Comparison of ENCODE assay signal across 9 mouse cellular contexts in genomic region chr9:65390752-65391612, GRCm38 (mm10). TPM values are rescaled to one million over a fixed set of nuclear protein-coding genes. Genes with fewer than 3 reads are reported as not detected.
DNase-seq lines count a peak whose midpoint lies in the region; ATAC-seq and TF ChIP-seq lines count a peak whose summit lies in the region.
"Had no signal": no experiment of that assay in that cellular context is flagged by ENCODE, and none has a peak within 500 bp of the region (broad histone marks: within the 10 kb centered on the region; RNA-seq: fewer than 3 reads in every experiment).

No protein-coding gene starts in this region.

- H3K79me2 ChIP-seq in heart, adult 2 months (replicated peaks; ENCODE audit: control insufficient read depth, insufficient read depth, low read length) = no peaks in the 10 kb centered on the region

- intact Hi-C loops in heart, adult 2 months (cut with DNase I) = no loop called here

- H3K4me3 ChIP-seq in heart, adult 2 months = peak overlapping the region; percentile 50
- H3K4me3 ChIP-seq in forebrain, embryonic 16.5 days (replicated peaks; ENCODE audit: low read length) = peak overlapping the region; percentile 40
- peak overlapping the region; percentile 35 for H3K4me3 ChIP-seq in neural tube, embryonic 14.5 days (ENCODE audit: low read depth, low read length)

- H3K27me3 ChIP-seq in heart, adult 2 months (ENCODE audit: control insufficient read depth, insufficient read depth, low read length) = peaks cover 3% of the 10 kb centered on the region; the same call in 1 of the 2 replicates
- peaks cover 28% of the 10 kb centered on the region for H3K27me3 ChIP-seq in forebrain, embryonic 16.5 days (replicated peaks; ENCODE audit: control insufficient read depth, insufficient read depth, low read length)
- peaks cover 23% of the 10 kb centered on the region for H3K27me3 ChIP-seq in neural tube, embryonic 14.5 days (ENCODE audit: control insufficient read depth, insufficient read depth, low read length)

- no peak for TF ChIP-seq CTCF in heart, adult 2 months (IDR thresholded peaks at IDR 0.05)

- no peak for TF ChIP-seq POLR2A in heart, adult 2 months (IDR thresholded peaks at IDR 0.05; ENCODE audit: insufficient read depth, low read depth, low read length)

- H3K27ac ChIP-seq in heart, adult 2 months = peak overlapping the region; percentile 74
- no peak overlapping the region for H3K27ac ChIP-seq in forebrain, embryonic 16.5 days (ENCODE audit: low read length)
- H3K27ac ChIP-seq in neural tube, embryonic 14.5 days (ENCODE audit: low read depth, low read length) = no peak overlapping the region

- peak; percentile 59 for ATAC-seq in forebrain, embryonic 16.5 days
- peak; percentile 65; the same call in 1 of the 2 replicates for ATAC-seq in neural tube, embryonic 14.5 days (ENCODE audit: low read depth)
- ATAC-seq in megakaryocyte-erythroid progenitor cell, adult 5-6 weeks (replicated peaks; ENCODE audit: low FRiP score, low TSS enrichment, poor library complexity, severe bottlenecking) = no peak

- TF ChIP-seq EP300 in heart, adult 2 months (IDR thresholded peaks at IDR 0.05; ENCODE audit: insufficient read depth, low read depth, low read length) = no peak

- peak overlapping the region; percentile 82 for H3K9ac ChIP-seq in heart, adult 2 months (ENCODE audit: low read depth, low read length)
- H3K9ac ChIP-seq in forebrain, embryonic 16.5 days (replicated peaks; ENCODE audit: low read depth, low read length) = peak overlapping the region; percentile 47
- H3K9ac ChIP-seq in neural tube, embryonic 14.5 days (replicated peaks; ENCODE audit: low read depth, low read length) = peak overlapping the region; percentile 8; the same call in 1 of the 2 replicates

- WGBS in heart, adult 2 months = 14% methylated on average over 96 of the region's 96 CpGs
- 19% methylated on average over 90 of the region's 96 CpGs for WGBS in forebrain, embryonic 16.5 days
- 17% methylated on average over 91 of the region's 96 CpGs for WGBS in neural tube, embryonic 14.5 days

- H3K4me2 ChIP-seq in forebrain, embryonic 16.5 days (ENCODE audit: low read length) = peak overlapping the region; percentile 55
- peak overlapping the region; percentile 45 for H3K4me2 ChIP-seq in neural tube, embryonic 14.5 days (ENCODE audit: low read depth, low read length)

- H3K4me1 ChIP-seq in heart, adult 2 months (ENCODE audit: control insufficient read depth, insufficient read depth, low read length) = peaks cover 11% of the 10 kb centered on the region
- H3K4me1 ChIP-seq in forebrain, embryonic 16.5 days (replicated peaks; ENCODE audit: control insufficient read depth, insufficient read depth, low read length) = peaks cover 7% of the 10 kb centered on the region
- no peaks in the 10 kb centered on the region for H3K4me1 ChIP-seq in neural tube, embryonic 14.5 days (ENCODE audit: control insufficient read depth, insufficient read depth, low read length)

- no peaks in the 10 kb centered on the region for H3K9me3 ChIP-seq in forebrain, embryonic 16.5 days (ENCODE audit: control insufficient read depth, low read length)
- H3K9me3 ChIP-seq in neural tube, embryonic 14.5 days (ENCODE audit: control insufficient read depth, low read length) = no peaks in the 10 kb centered on the region

- H3K36me3 ChIP-seq in heart, adult 2 months (ENCODE audit: control insufficient read depth, insufficient read depth, low read length) = no peaks in the 10 kb centered on the region
- no peaks in the 10 kb centered on the region for H3K36me3 ChIP-seq in forebrain, embryonic 16.5 days (ENCODE audit: control insufficient read depth, insufficient read depth)
- no peaks in the 10 kb centered on the region for H3K36me3 ChIP-seq in neural tube, embryonic 14.5 days (ENCODE audit: control insufficient read depth, insufficient read depth, low read length)
- H3K36me3 ChIP-seq: G1E had no signal

- peak in 1 of 2 experiments; percentile 57 for DNase-seq in heart, adult 2 months
- DNase-seq in heart, adult 18-20 months = no peak
- DNase-seq in Muller cell, postnatal 12 days (ENCODE audit: inconsistent ontology term) = peak; percentile 19
- peak; percentile 53 to 65 for DNase-seq in kidney, postnatal 4 days
- DNase-seq in layer of hippocampus, adult 18-20 months (ENCODE audit: low spot score in 2 of 2) = no peak

RNA-seq across cellular contexts. Expression of gene Kbtbd13, which starts 0.5 kb away (rescaled TPM):
- 1 to 10 TPM; 2.1 to 2.6 TPM for total RNA-seq in heart, adult 2 months (2021)
- polyA plus RNA-seq in heart, adult 2 months (2012; rRNA removed) = 2.4 and 4.0 TPM in 2 replicates
- 1 to 10 TPM; 1.5 to 1.6 TPM for total RNA-seq in heart, adult 18-20 months (2021)
- polyA plus RNA-seq in forebrain, embryonic 16.5 days (2015; fragmentation: Nextera tagmentation; extraction: Ambion mirVana) = 0.81 and 1.2 TPM in 2 replicates
- polyA plus RNA-seq in neural tube, embryonic 14.5 days (2014; fragmentation: Nextera tagmentation; extraction: Ambion mirVana) = 0.31 and 0.63 TPM in 2 replicates
- total RNA-seq in layer of hippocampus, adult 18-20 months (2021) = under 1 TPM; 0.25 TPM
- total RNA-seq in megakaryocyte-erythroid progenitor cell, adult 5-6 weeks (2014; fragmentation: Nextera tagmentation) = not detected in 2 replicates
- not detected in 2 replicates for total RNA-seq in megakaryocyte-erythroid progenitor cell, adult 5-6 weeks (2017)
- total RNA-seq: G1E had no signal
- polyA plus RNA-seq: G1E had no signal

RNA-seq across cellular contexts. Expression of gene Rasl12, which starts 7.3 kb away (rescaled TPM):
- 1 to 10 TPM; 7.2 to 8.3 TPM for total RNA-seq in heart, adult 2 months (2021)
- 19.8 and 20.5 TPM in 2 replicates for polyA plus RNA-seq in heart, adult 2 months (2012; rRNA removed)
- 1 to 10 TPM; 5.6 to 6.4 TPM for total RNA-seq in heart, adult 18-20 months (2021)
- polyA plus RNA-seq in forebrain, embryonic 16.5 days (2015; fragmentation: Nextera tagmentation; extraction: Ambion mirVana) = 6.7 and 6.8 TPM in 2 replicates
- 5.6 and 8.2 TPM in 2 replicates for polyA plus RNA-seq in neural tube, embryonic 14.5 days (2014; fragmentation: Nextera tagmentation; extraction: Ambion mirVana)
- total RNA-seq in layer of hippocampus, adult 18-20 months (2021) = 1 to 10 TPM; 2.4 to 2.8 TPM
- not detected in 2 replicates for total RNA-seq in megakaryocyte-erythroid progenitor cell, adult 5-6 weeks (2014; fragmentation: Nextera tagmentation)
- 0.46 TPM in 1 of 2 replicates, not detected in the other for total RNA-seq in megakaryocyte-erythroid progenitor cell, adult 5-6 weeks (2017)
- polyA plus RNA-seq: G1E had no signal

RNA-seq across cellular contexts. Expression of gene Ubap1l, which starts 30.1 kb away (rescaled TPM):
- total RNA-seq in heart, adult 2 months (2021) = under 1 TPM in 1 of 2 experiments, not detected in 1; 0.18 TPM
- polyA plus RNA-seq in heart, adult 2 months (2012; rRNA removed) = 0.15 and 0.18 TPM in 2 replicates
- total RNA-seq in heart, adult 18-20 months (2021) = not detected
- polyA plus RNA-seq in forebrain, embryonic 16.5 days (2015; fragmentation: Nextera tagmentation; extraction: Ambion mirVana) = 0.31 and 0.98 TPM in 2 replicates
- polyA plus RNA-seq in neural tube, embryonic 14.5 days (2014; fragmentation: Nextera tagmentation; extraction: Ambion mirVana) = 3.7 and 7.2 TPM in 2 replicates
- total RNA-seq in layer of hippocampus, adult 18-20 months (2021) = 1 to 10 TPM; 3.2 to 3.6 TPM
- not detected in 2 replicates for total RNA-seq in megakaryocyte-erythroid progenitor cell, adult 5-6 weeks (2014; fragmentation: Nextera tagmentation)
- 0.56 TPM in 1 of 2 replicates, not detected in the other for total RNA-seq in megakaryocyte-erythroid progenitor cell, adult 5-6 weeks (2017)

RNA-seq across cellular contexts. Expression of gene Slc51b, which starts 31.8 kb away (rescaled TPM):
- not detected for total RNA-seq in heart, adult 2 months (2021)
- polyA plus RNA-seq in heart, adult 2 months (2012; rRNA removed) = not detected in 2 replicates
- not detected for total RNA-seq in heart, adult 18-20 months (2021)
- not detected in 2 replicates for polyA plus RNA-seq in forebrain, embryonic 16.5 days (2015; fragmentation: Nextera tagmentation; extraction: Ambion mirVana)
- not detected in 2 replicates for polyA plus RNA-seq in neural tube, embryonic 14.5 days (2014; fragmentation: Nextera tagmentation; extraction: Ambion mirVana)
- total RNA-seq in layer of hippocampus, adult 18-20 months (2021) = not detected
- total RNA-seq in megakaryocyte-erythroid progenitor cell, adult 5-6 weeks (2014; fragmentation: Nextera tagmentation) = not detected in 2 replicates
- not detected in 2 replicates for total RNA-seq in megakaryocyte-erythroid progenitor cell, adult 5-6 weeks (2017)
- total RNA-seq: G1E had no signal
- polyA plus RNA-seq: G1E had no signal

RNA-seq across cellular contexts. Expression of gene Mtfmt, which starts 44.6 kb away (rescaled TPM):
- 1 to 10 TPM; 5.8 to 6.2 TPM for total RNA-seq in heart, adult 2 months (2021)
- polyA plus RNA-seq in heart, adult 2 months (2012; rRNA removed) = 5.3 and 9.3 TPM in 2 replicates
- 1 to 10 TPM; 6.3 to 6.9 TPM for total RNA-seq in heart, adult 18-20 months (2021)
- 22.7 and 23.5 TPM in 2 replicates for polyA plus RNA-seq in forebrain, embryonic 16.5 days (2015; fragmentation: Nextera tagmentation; extraction: Ambion mirVana)
- polyA plus RNA-seq in neural tube, embryonic 14.5 days (2014; fragmentation: Nextera tagmentation; extraction: Ambion mirVana) = 24.3 and 25.6 TPM in 2 replicates
- 10 to 100 TPM; 17.1 to 18.0 TPM for total RNA-seq in layer of hippocampus, adult 18-20 months (2021)
- total RNA-seq in megakaryocyte-erythroid progenitor cell, adult 5-6 weeks (2014; fragmentation: Nextera tagmentation) = 18.1 and 20.2 TPM in 2 replicates
- 14.9 and 15.4 TPM in 2 replicates for total RNA-seq in megakaryocyte-erythroid progenitor cell, adult 5-6 weeks (2017)

Comparison
In these comparisons a context has a peak if more than half of its experiments do, and no peak if none do; other contexts are left out.
1. DNase-seq: peak in Muller cell, postnatal 12 days (single experiment) and kidney, postnatal 4 days (2 of 2); none in heart, adult 18-20 months (0 of 2) and layer of hippocampus, adult 18-20 months (0 of 2).
2. H3K9ac ChIP-seq: peak in every context shown above with its lines; median percentile 82 in heart, adult 2 months; 47 in forebrain, embryonic 16.5 days; 8 in neural tube, embryonic 14.5 days.
3. Peak in every context shown above with its lines, with median percentiles within 50 percentile points of each other: H3K4me3 ChIP-seq.